Mouse (Mus musculus): ENCODE results near the gene Olfr747. TPM values are rescaled to one million over a fixed set of nuclear protein-coding genes. Genes with fewer than 3 reads are reported as not detected.
"Not testable (repeated sequence)": the region's sequence is repeated elsewhere in the genome, so short reads cannot be mapped to it uniquely, and the experiment has no call there.

Olfr747 gene
- not detected in 2 replicates for polyA plus RNA-seq (2011; ENCODE audit: insufficient read depth, insufficient read length, low replicate concordance, missing spikeins)

DNA sequence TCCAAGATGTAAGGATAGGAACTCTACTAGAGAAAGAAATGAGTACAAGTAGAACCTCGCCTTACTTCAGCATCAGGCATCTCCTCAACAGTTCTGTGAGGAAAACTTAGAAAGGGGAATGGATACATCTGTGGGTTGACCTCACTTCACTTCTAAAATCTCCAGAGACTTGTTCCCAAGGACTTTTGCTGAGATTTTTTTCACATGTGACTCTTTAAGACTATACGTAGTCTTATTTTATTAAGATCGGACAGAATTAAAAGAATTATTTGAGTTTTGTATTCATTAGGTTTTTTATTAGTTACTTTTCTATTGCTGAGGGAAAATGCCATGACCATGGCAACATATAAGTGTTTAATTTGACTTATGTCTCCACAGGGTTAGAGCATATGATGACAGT is at the start of gene Olfr747:
Olfr747 (minus strand) TSS at position 101 of the 400 bp plus-strand sequence.
- TF ChIP-seq POLR2A (IDR thresholded peaks at IDR 0.05; ENCODE audit: borderline replicate concordance, control insufficient read depth, low read depth, low read length) (no peak), CTCF (IDR thresholded peaks at IDR 0.05; ENCODE audit: control insufficient read depth, insufficient read depth, low read length) (no peak)
- WGBS, result 83% methylated on average over 3 of the region's 3 CpGs
- no peaks in the 10 kb centered on the region for H3K4me1 ChIP-seq (ENCODE audit: control insufficient read depth, insufficient read depth, low read length)
- H3K27ac ChIP-seq (ENCODE audit: control insufficient read depth, insufficient read depth, low read depth, low read length, poor library complexity), result no peak within 1 kb of the TSS
- no peak within 1 kb of the TSS for H3K4me3 ChIP-seq (replicated peaks; ENCODE audit: control insufficient read depth, low read depth, low read length)

DNA sequence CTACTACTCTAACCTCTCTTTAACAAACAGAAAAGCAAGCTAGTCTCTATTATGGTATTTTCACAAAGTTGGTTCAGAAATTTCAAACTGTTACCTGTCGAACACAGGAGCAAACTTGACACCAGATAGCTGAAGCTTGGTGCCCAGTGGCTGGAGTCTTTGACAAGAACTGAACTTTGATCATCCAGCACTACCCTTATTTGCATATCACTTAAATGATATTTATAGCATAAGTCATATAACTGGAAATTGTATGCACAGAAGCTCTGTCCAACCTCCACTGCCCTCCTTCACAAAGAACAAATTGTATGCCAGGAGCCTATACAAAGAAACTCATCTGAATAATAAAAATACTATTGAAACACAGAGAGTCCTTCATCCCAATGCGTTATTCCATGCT is 48.6 kb upstream of the Olfr747 start:
- H3K4me1 ChIP-seq (ENCODE audit: control insufficient read depth, insufficient read depth, low read length), result no peaks in the 10 kb centered on the region
- 75% methylated on average over 2 of the region's 2 CpGs for WGBS

DNA sequence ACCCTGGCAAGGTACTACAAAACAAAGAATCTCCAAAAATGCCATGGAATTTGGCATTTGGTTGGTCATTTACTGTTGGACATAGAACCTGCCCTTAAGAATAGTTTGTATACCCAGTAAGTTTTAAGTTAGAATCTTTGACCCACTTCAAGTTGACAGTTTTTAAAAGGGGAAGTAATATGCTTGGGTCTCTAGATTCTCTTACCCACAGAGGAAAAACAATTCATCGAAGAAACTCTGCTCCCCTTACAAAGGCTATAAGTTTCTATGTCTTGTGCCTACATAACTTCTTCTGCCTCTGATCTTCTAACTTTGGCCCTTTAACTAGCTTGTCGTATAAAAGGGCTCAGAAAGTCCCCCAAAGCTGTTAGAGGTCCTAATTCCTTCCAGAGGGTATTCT is 47.3 kb upstream of the Olfr747 start:
- H3K27ac ChIP-seq (ENCODE audit: control insufficient read depth, insufficient read depth, low read depth, low read length, poor library complexity), result no peak overlapping the region
- no peak overlapping the region for H3K4me3 ChIP-seq (replicated peaks; ENCODE audit: control insufficient read depth, low read depth, low read length)
- no peaks in the 10 kb centered on the region for H3K4me1 ChIP-seq (ENCODE audit: control insufficient read depth, insufficient read depth, low read length)
- TF ChIP-seq CTCF (IDR thresholded peaks at IDR 0.05; ENCODE audit: control insufficient read depth, insufficient read depth, low read length) (no peak), POLR2A (IDR thresholded peaks at IDR 0.05; ENCODE audit: borderline replicate concordance, control insufficient read depth, low read depth, low read length) (no peak)
- 1% methylated on average over 2 of the region's 2 CpGs for WGBS

More for the DNA sequence above, 48.6 kb upstream of the Olfr747 start:
- Histone ChIP-seq H3K4me3 (replicated peaks; ENCODE audit: control insufficient read depth, low read depth, low read length) (no peak overlapping the region), H3K27ac (ENCODE audit: control insufficient read depth, insufficient read depth, low read depth, low read length, poor library complexity) (no peak overlapping the region)
- TF ChIP-seq CTCF (IDR thresholded peaks at IDR 0.05; ENCODE audit: control insufficient read depth, insufficient read depth, low read length) (no peak), POLR2A (IDR thresholded peaks at IDR 0.05; ENCODE audit: borderline replicate concordance, control insufficient read depth, low read depth, low read length) (no peak)

DNA sequence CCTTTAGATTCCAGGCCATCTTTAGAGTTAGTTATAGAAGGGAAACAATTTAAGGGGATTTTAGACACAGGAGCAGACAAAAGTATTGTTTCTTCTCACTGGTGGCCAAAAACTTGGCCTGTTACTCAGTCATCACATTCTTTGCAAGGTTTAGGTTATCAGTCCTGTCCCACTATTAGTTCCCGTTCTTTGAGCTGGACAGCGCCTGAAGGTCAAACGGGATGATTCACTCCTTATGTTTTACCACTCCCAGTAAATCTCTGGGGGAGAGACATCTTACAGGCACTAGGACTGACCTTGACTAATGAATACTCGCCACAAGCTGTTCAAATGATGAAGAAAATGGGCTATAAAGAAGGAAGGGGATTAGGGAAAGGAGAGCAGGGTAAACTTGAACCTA is 29.4 kb upstream of the Olfr747 start:
- not testable (repeated sequence) for H3K27ac ChIP-seq (ENCODE audit: control insufficient read depth, insufficient read depth, low read depth, low read length, poor library complexity); H3K4me1 ChIP-seq (ENCODE audit: control insufficient read depth, insufficient read depth, low read length); H3K4me3 ChIP-seq (replicated peaks; ENCODE audit: control insufficient read depth, low read depth, low read length)
- WGBS, result 87% methylated on average over 3 of the region's 4 CpGs

DNA sequence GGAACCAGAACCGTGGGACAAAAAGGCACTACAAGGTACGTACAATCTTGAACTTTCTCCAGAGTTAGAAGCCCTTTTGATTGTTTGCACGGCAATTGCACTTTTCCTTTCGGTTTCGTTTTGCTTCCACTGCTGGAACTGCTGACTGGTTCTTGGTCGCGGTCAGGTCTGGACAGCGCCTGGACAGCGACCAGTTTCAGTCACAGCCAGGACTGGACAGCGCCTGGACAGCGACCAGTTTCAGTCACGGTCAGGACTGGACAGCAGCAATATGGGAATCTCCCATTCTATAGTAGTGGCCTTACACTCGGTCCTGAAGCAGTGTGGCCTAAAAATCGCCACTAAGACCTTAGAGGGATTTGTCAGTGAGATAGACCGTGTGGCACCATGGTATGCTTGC is 26.9 kb upstream of the Olfr747 start:
- H3K4me3 ChIP-seq (replicated peaks; ENCODE audit: control insufficient read depth, low read depth, low read length); H3K4me1 ChIP-seq (ENCODE audit: control insufficient read depth, insufficient read depth, low read length); H3K27ac ChIP-seq (ENCODE audit: control insufficient read depth, insufficient read depth, low read depth, low read length, poor library complexity): not testable (repeated sequence)
- WGBS, result 86% methylated on average over 15 of the region's 15 CpGs

DNA sequence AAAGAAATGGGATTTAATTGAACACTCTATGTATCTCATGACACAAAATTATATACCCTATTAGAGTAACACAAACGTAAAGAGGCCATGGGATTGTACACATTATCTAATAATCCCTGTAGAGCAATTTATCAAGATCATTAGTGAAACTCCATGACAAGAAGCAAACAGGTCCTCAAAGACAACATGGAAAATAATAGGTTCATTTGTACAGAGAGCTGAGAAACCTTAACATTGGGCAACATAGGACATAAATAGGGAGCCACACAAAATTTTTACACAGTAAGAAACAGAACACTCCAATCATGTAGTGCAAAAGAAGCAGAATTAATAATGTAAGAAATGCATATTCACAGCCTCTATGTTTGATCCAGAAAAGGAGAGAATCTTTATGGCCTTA is 14.1 kb upstream of the Olfr747 start, which contains the start of gene Olfr748:
Olfr748 (plus strand) TSS at position 301 of the 400 bp plus-strand sequence.
- Histone ChIP-seq H3K4me1 (ENCODE audit: control insufficient read depth, insufficient read depth, low read length) (no peaks in the 10 kb centered on the region), H3K27ac (ENCODE audit: control insufficient read depth, insufficient read depth, low read depth, low read length, poor library complexity) (no peak within 1 kb of the TSS), H3K4me3 (replicated peaks; ENCODE audit: control insufficient read depth, low read depth, low read length) (no peak within 1 kb of the TSS)
- 78% methylated on average over 1 of the region's 1 CpGs for WGBS
- TF ChIP-seq CTCF (IDR thresholded peaks at IDR 0.05; ENCODE audit: control insufficient read depth, insufficient read depth, low read length) (no peak), POLR2A (IDR thresholded peaks at IDR 0.05; ENCODE audit: borderline replicate concordance, control insufficient read depth, low read depth, low read length) (no peak)

DNA sequence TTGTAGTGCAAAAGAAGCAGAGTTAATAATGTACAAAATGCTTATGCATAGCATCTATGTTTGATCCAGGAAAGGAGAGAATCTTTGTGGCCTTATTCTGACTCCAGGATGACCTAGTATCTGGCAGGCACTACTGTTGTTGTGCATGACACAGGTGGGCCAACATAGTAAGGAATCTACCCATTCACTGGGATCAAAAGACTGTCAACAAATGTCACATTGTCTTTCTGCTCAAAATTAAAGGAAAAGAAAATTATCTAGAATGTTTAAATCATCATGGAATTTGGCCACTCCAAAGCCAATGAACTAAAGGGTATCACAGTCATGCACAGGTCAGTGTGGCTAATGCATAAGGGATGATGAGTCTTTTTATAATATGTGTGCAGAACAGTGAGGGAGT is 46.2 kb downstream of the Olfr747 start, which contains the start of gene Olfr746:
Olfr746 (plus strand) TSS at position 301 of the 400 bp plus-strand sequence.
- H3K4me1 ChIP-seq (ENCODE audit: control insufficient read depth, insufficient read depth, low read length), result no peaks in the 10 kb centered on the region
- no peak within 1 kb of the TSS for H3K4me3 ChIP-seq (replicated peaks; ENCODE audit: control insufficient read depth, low read depth, low read length)
- H3K27ac ChIP-seq (ENCODE audit: control insufficient read depth, insufficient read depth, low read depth, low read length, poor library complexity), result no peak within 1 kb of the TSS
- TF ChIP-seq CTCF (IDR thresholded peaks at IDR 0.05; ENCODE audit: control insufficient read depth, insufficient read depth, low read length) (no peak), POLR2A (IDR thresholded peaks at IDR 0.05; ENCODE audit: borderline replicate concordance, control insufficient read depth, low read depth, low read length) (no peak)

DNA sequence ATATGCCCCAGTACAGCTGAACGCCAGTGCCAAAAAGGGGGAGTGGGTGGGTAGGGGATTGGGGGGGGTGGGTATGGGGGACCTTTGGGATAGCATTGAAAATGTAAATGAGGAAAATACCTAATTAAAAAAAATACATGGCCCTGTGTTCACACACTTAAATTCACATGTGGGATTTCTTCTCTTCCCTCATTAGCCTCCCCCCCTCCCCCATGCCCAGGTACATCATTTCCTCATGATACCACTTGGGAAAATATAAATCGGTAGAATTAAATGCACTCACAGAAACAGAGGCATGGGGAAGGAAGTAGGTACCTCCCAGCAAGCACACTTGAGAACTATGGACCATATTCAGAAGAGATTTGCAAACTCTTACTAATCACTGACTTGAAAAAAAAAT is 53.9 kb downstream of the Olfr747 start, which contains the start of gene Olfr745:
Olfr745 (plus strand) TSS at position 301 of the 400 bp plus-strand sequence.
- H3K4me3 ChIP-seq (replicated peaks; ENCODE audit: control insufficient read depth, low read depth, low read length), result no peak within 1 kb of the TSS
- H3K4me1 ChIP-seq (ENCODE audit: control insufficient read depth, insufficient read depth, low read length), result no peaks in the 10 kb centered on the region
- no peak for TF ChIP-seq POLR2A (IDR thresholded peaks at IDR 0.05; ENCODE audit: borderline replicate concordance, control insufficient read depth, low read depth, low read length)
- 66% methylated on average over 2 of the region's 2 CpGs for WGBS
- H3K27ac ChIP-seq (ENCODE audit: control insufficient read depth, insufficient read depth, low read depth, low read length, poor library complexity), result no peak within 1 kb of the TSS

Other genes starting within 250 kb of the Olfr747 start
- gene Olfr740, start 247.7 kb downstream of the Olfr747 start, polyA plus RNA-seq (2011; ENCODE audit: insufficient read depth, insufficient read length, low replicate concordance, missing spikeins), result not detected in 2 replicates
- not detected in 2 replicates for gene Olfr741, start 220.5 kb downstream of the Olfr747 start, polyA plus RNA-seq (2011; ENCODE audit: insufficient read depth, insufficient read length, low replicate concordance, missing spikeins)
- gene Olfr742, start 189.6 kb downstream of the Olfr747 start, polyA plus RNA-seq (2011; ENCODE audit: insufficient read depth, insufficient read length, low replicate concordance, missing spikeins), result not detected in 2 replicates
- not detected in 2 replicates for gene Olfr743, start 171.4 kb downstream of the Olfr747 start, polyA plus RNA-seq (2011; ENCODE audit: insufficient read depth, insufficient read length, low replicate concordance, missing spikeins)
- not detected in 2 replicates for gene Olfr744, start 78.3 kb downstream of the Olfr747 start, polyA plus RNA-seq (2011; ENCODE audit: insufficient read depth, insufficient read length, low replicate concordance, missing spikeins)
- not detected in 2 replicates for gene Olfr745, start 53.8 kb downstream of the Olfr747 start, polyA plus RNA-seq (2011; ENCODE audit: insufficient read depth, insufficient read length, low replicate concordance, missing spikeins)
- not detected in 2 replicates for gene Olfr746, start 46.1 kb downstream of the Olfr747 start, polyA plus RNA-seq (2011; ENCODE audit: insufficient read depth, insufficient read length, low replicate concordance, missing spikeins)
- gene Olfr748, start 14.2 kb upstream of the Olfr747 start, polyA plus RNA-seq (2011; ENCODE audit: insufficient read depth, insufficient read length, low replicate concordance, missing spikeins), result not detected in 2 replicates
- not detected in 2 replicates for gene Olfr749, start 51.9 kb upstream of the Olfr747 start, polyA plus RNA-seq (2011; ENCODE audit: insufficient read depth, insufficient read length, low replicate concordance, missing spikeins)
- gene Ttc5, start 92.3 kb upstream of the Olfr747 start, polyA plus RNA-seq (2011; ENCODE audit: insufficient read depth, insufficient read length, low replicate concordance, missing spikeins), result 17.8 and 28.7 TPM in 2 replicates
- not detected in 2 replicates for gene Ccnb1ip1, start 114.5 kb upstream of the Olfr747 start, polyA plus RNA-seq (2011; ENCODE audit: insufficient read depth, insufficient read length, low replicate concordance, missing spikeins)
- gene Parp2, start 114.6 kb upstream of the Olfr747 start, polyA plus RNA-seq (2011; ENCODE audit: insufficient read depth, insufficient read length, low replicate concordance, missing spikeins), result 24.4 and 40.2 TPM in 2 replicates
- 60.8 and 102 TPM in 2 replicates for gene Tep1, start 177.4 kb upstream of the Olfr747 start, polyA plus RNA-seq (2011; ENCODE audit: insufficient read depth, insufficient read length, low replicate concordance, missing spikeins)
- 0.29 TPM in 1 of 2 replicates, not detected in the other for gene Klhl33, start 204.3 kb upstream of the Olfr747 start, polyA plus RNA-seq (2011; ENCODE audit: insufficient read depth, insufficient read length, low replicate concordance, missing spikeins)
- gene Osgep, start 231.7 kb upstream of the Olfr747 start, polyA plus RNA-seq (2011; ENCODE audit: insufficient read depth, insufficient read length, low replicate concordance, missing spikeins), result 43.6 and 67.6 TPM in 2 replicates
- 18.1 and 41.6 TPM in 2 replicates for gene Apex1, start 231.8 kb upstream of the Olfr747 start, polyA plus RNA-seq (2011; ENCODE audit: insufficient read depth, insufficient read length, low replicate concordance, missing spikeins)
- 33.3 and 67.6 TPM in 2 replicates for gene Pip4p1, start 237.7 kb upstream of the Olfr747 start, polyA plus RNA-seq (2011; ENCODE audit: insufficient read depth, insufficient read length, low replicate concordance, missing spikeins)
- 112 and 145 TPM in 2 replicates for gene Pnp, start 237.9 kb upstream of the Olfr747 start, polyA plus RNA-seq (2011; ENCODE audit: insufficient read depth, insufficient read length, low replicate concordance, missing spikeins)

Data from bone marrow, adult 2 months (tissue).